In genomic region chr9:101075091-101075581, GRCm38 (mm10) we compare ENCODE assay signal across 8 mouse cellular contexts. TPM values are rescaled to one million over a fixed set of nuclear protein-coding genes. Genes with fewer than 3 reads are reported as not detected.
DNase-seq lines count a peak whose midpoint lies in the region; ATAC-seq and TF ChIP-seq lines count a peak whose summit lies in the region.

No protein-coding gene starts in this region.

- TF ChIP-seq POLR2A in liver, adult 2 months (IDR thresholded peaks at IDR 0.05; ENCODE audit: extremely low read depth, insufficient read depth, low read length), result no peak

- peak overlapping the region; percentile 80 for H3K4me3 ChIP-seq in embryonic facial prominence, embryonic 11.5 days (ENCODE audit: low read depth, low read length)
- H3K4me3 ChIP-seq in hindbrain, embryonic 12.5 days, result peak overlapping the region; percentile 98
- peak overlapping the region; percentile 85 for H3K4me3 ChIP-seq in liver, adult 2 months (ENCODE audit: insufficient read depth, low read depth, low read length)
- peak overlapping the region; percentile 74 for H3K4me3 ChIP-seq in midbrain, postnatal 0 days (ENCODE audit: low read depth, low read length)

- no peaks in the 10 kb centered on the region for H3K36me3 ChIP-seq in embryonic facial prominence, embryonic 11.5 days (replicated peaks; ENCODE audit: control insufficient read depth, insufficient read depth, low read depth, low read length)
- no peaks in the 10 kb centered on the region for H3K36me3 ChIP-seq in hindbrain, embryonic 12.5 days
- no peaks in the 10 kb centered on the region for H3K36me3 ChIP-seq in liver, adult 2 months (ENCODE audit: control insufficient read depth, insufficient read depth, low read length)
- H3K36me3 ChIP-seq in midbrain, postnatal 0 days (ENCODE audit: insufficient read depth, low read length), result no peaks in the 10 kb centered on the region

- DNase-seq in left cerebral cortex, postnatal 4 days, result peak; percentile 6
- no peak for DNase-seq in left cerebral cortex, postnatal 36 days (ENCODE audit: low spot score in 2 of 2)
- DNase-seq in embryonic facial prominence, embryonic 11.5 days (ENCODE audit: low spot score), result peak; percentile 53
- peak; percentile 65 for DNase-seq in liver, adult 2 months (ENCODE audit: extremely low read depth, low read depth, low spot score)
- no peak for DNase-seq in midbrain, postnatal 0 days (ENCODE audit: low spot score)
- peak; percentile 72 for DNase-seq in thymus, postnatal 14 days
- DNase-seq in layer of hippocampus, postnatal 36 days, result no peak

- H3K27ac ChIP-seq in embryonic facial prominence, embryonic 11.5 days (replicated peaks; ENCODE audit: low read depth, low read length), result peak overlapping the region; percentile 97
- peak overlapping the region; percentile 100 for H3K27ac ChIP-seq in hindbrain, embryonic 12.5 days
- peak overlapping the region; percentile 99 for H3K27ac ChIP-seq in liver, adult 2 months (replicated peaks; ENCODE audit: insufficient read depth, low read depth, low read length)
- H3K27ac ChIP-seq in midbrain, postnatal 0 days (ENCODE audit: low read depth, low read length), result peak overlapping the region; percentile 100

- intact Hi-C loops in left cerebral cortex, postnatal 4 days (cut with DNase I), result no loop called here
- intact Hi-C loops in left cerebral cortex, postnatal 36 days (cut with DNase I), result loop anchor here (2.0 kb wide), 1 partner anchor 432 kb away; no protein-coding TSS in a partner anchor

- no peaks in the 10 kb centered on the region for H3K4me1 ChIP-seq in embryonic facial prominence, embryonic 11.5 days (ENCODE audit: control insufficient read depth, insufficient read depth, low read length)
- H3K4me1 ChIP-seq in hindbrain, embryonic 12.5 days, result peaks cover 28% of the 10 kb centered on the region
- H3K4me1 ChIP-seq in liver, adult 2 months (ENCODE audit: control insufficient read depth, insufficient read depth, low read length), result peaks cover 19% of the 10 kb centered on the region
- peaks cover 12% of the 10 kb centered on the region for H3K4me1 ChIP-seq in midbrain, postnatal 0 days (ENCODE audit: insufficient read depth, low read length)

- no peaks in the 10 kb centered on the region for H3K27me3 ChIP-seq in embryonic facial prominence, embryonic 11.5 days (ENCODE audit: control insufficient read depth, insufficient read depth, low read length)
- no peaks in the 10 kb centered on the region for H3K27me3 ChIP-seq in hindbrain, embryonic 12.5 days
- H3K27me3 ChIP-seq in liver, adult 2 months (ENCODE audit: control insufficient read depth, insufficient read depth, low read length), result no peaks in the 10 kb centered on the region
- no peaks in the 10 kb centered on the region for H3K27me3 ChIP-seq in midbrain, postnatal 0 days (ENCODE audit: insufficient read depth, low read length)

- H3K79me2 ChIP-seq in liver, adult 2 months (ENCODE audit: control insufficient read depth, insufficient read depth, low read length), result peaks cover 45% of the 10 kb centered on the region

- no peaks in the 10 kb centered on the region for H3K9me3 ChIP-seq in embryonic facial prominence, embryonic 11.5 days (replicated peaks; ENCODE audit: control insufficient read depth, low read length)
- H3K9me3 ChIP-seq in hindbrain, embryonic 12.5 days (replicated peaks), result no peaks in the 10 kb centered on the region
- H3K9me3 ChIP-seq in midbrain, postnatal 0 days (ENCODE audit: low read length), result no peaks in the 10 kb centered on the region

- peak overlapping the region; percentile 98 for H3K9ac ChIP-seq in embryonic facial prominence, embryonic 11.5 days (replicated peaks; ENCODE audit: low read length)
- H3K9ac ChIP-seq in hindbrain, embryonic 12.5 days, result peak overlapping the region; percentile 98
- H3K9ac ChIP-seq in liver, adult 2 months (ENCODE audit: low read depth, low read length), result peak overlapping the region; percentile 100
- peak overlapping the region; percentile 99 for H3K9ac ChIP-seq in midbrain, postnatal 0 days (replicated peaks; ENCODE audit: low read length, poor library complexity, severe bottlenecking)

- no peak for TF ChIP-seq CTCF in liver, adult 2 months (IDR thresholded peaks at IDR 0.05; ENCODE audit: low read depth, low read length)
- TF ChIP-seq CTCF in midbrain, postnatal 0 days (IDR thresholded peaks at IDR 0.05), result 0 out of 2 replicates have a peak, but pooled peaks have one; percentile 4

- under 1% methylated on average over 25 of the region's 25 CpGs for WGBS in embryonic facial prominence, embryonic 11.5 days
- 0% methylated on average over 25 of the region's 25 CpGs for WGBS in hindbrain, embryonic 12.5 days
- WGBS in liver, adult 2 months, result under 1% methylated on average over 25 of the region's 25 CpGs
- WGBS in midbrain, postnatal 0 days, result under 1% methylated on average over 25 of the region's 25 CpGs

- H3K4me2 ChIP-seq in embryonic facial prominence, embryonic 11.5 days (ENCODE audit: low read depth, low read length), result peak overlapping the region; percentile 73
- H3K4me2 ChIP-seq in hindbrain, embryonic 12.5 days (replicated peaks), result peak overlapping the region; percentile 92
- peak overlapping the region; percentile 88 for H3K4me2 ChIP-seq in midbrain, postnatal 0 days (ENCODE audit: low read depth, low read length, poor library complexity, severe bottlenecking)

- ATAC-seq in embryonic facial prominence, embryonic 11.5 days (replicated peaks; ENCODE audit: insufficient number of reproducible peaks, low FRiP score, low TSS enrichment, low read depth), result no peak
- ATAC-seq in hindbrain, embryonic 12.5 days (ENCODE audit: low FRiP score), result no peak
- ATAC-seq in midbrain, postnatal 0 days (ENCODE audit: low FRiP score), result no peak

RNA-seq across cellular contexts. Expression of gene Msl2, which starts 1.2 kb away (rescaled TPM):
- total RNA-seq in left cerebral cortex, postnatal 4 days (2021), result 10 to 100 TPM; 69.7 to 70.9 TPM
- total RNA-seq in left cerebral cortex, postnatal 36 days (2021), result 10 to 100 TPM; 61.5 to 63.2 TPM
- 6.0 and 6.6 TPM in 2 replicates for polyA plus RNA-seq in embryonic facial prominence, embryonic 11.5 days (2014; fragmentation: Nextera tagmentation; extraction: Ambion mirVana)
- 9.6 and 11.7 TPM in 2 replicates for polyA plus RNA-seq in hindbrain, embryonic 12.5 days (2016; fragmentation: Nextera tagmentation; extraction: Ambion mirVana)
- total RNA-seq in liver, adult 2 months (2014; rRNA removed), result 13.6 and 19.1 TPM in 2 replicates
- 9.6 and 9.7 TPM in 2 replicates for polyA plus RNA-seq in liver, adult 2 months (2012; rRNA removed)
- total RNA-seq in midbrain, postnatal 0 days (2014; rRNA removed), result 38.5 and 42.0 TPM in 2 replicates
- polyA plus RNA-seq in midbrain, postnatal 0 days (2015; fragmentation: Nextera tagmentation; extraction: Ambion mirVana), result 3.3 and 4.1 TPM in 2 replicates
- 10 to 100 TPM; 68.7 to 68.9 TPM for total RNA-seq in layer of hippocampus, postnatal 36 days (2021)

RNA-seq across cellular contexts. Expression of gene Pccb, which starts 40.4 kb away (rescaled TPM):
- 10 to 100 TPM; 45.6 to 46.9 TPM for total RNA-seq in left cerebral cortex, postnatal 4 days (2021)
- total RNA-seq in left cerebral cortex, postnatal 36 days (2021), result 10 to 100 TPM; 37.6 to 44.2 TPM
- 14.7 and 14.9 TPM in 2 replicates for polyA plus RNA-seq in embryonic facial prominence, embryonic 11.5 days (2014; fragmentation: Nextera tagmentation; extraction: Ambion mirVana)
- polyA plus RNA-seq in hindbrain, embryonic 12.5 days (2016; fragmentation: Nextera tagmentation; extraction: Ambion mirVana), result 19.2 and 21.5 TPM in 2 replicates
- total RNA-seq in liver, adult 2 months (2014; rRNA removed), result 118 and 119 TPM in 2 replicates
- 185 and 192 TPM in 2 replicates for polyA plus RNA-seq in liver, adult 2 months (2012; rRNA removed)
- total RNA-seq in midbrain, postnatal 0 days (2014; rRNA removed), result 50.7 and 58.1 TPM in 2 replicates
- polyA plus RNA-seq in midbrain, postnatal 0 days (2015; fragmentation: Nextera tagmentation; extraction: Ambion mirVana), result 32.5 and 33.5 TPM in 2 replicates
- 10 to 100 TPM; 43.0 to 43.3 TPM for total RNA-seq in layer of hippocampus, postnatal 36 days (2021)

Comparison
In these comparisons a context has a peak if more than half of its experiments do, and no peak if none do; other contexts are left out.
1. DNase-seq: peak in left cerebral cortex, postnatal 4 days (single experiment), embryonic facial prominence, embryonic 11.5 days (single experiment), liver, adult 2 months (single experiment) and thymus, postnatal 14 days (single experiment); none in left cerebral cortex, postnatal 36 days (0 of 2), midbrain, postnatal 0 days (single experiment) and layer of hippocampus, postnatal 36 days (0 of 2).
2. Peak in every context shown above with its lines, with median percentiles within 50 percentile points of each other: H3K27ac ChIP-seq, H3K4me2 ChIP-seq, H3K4me3 ChIP-seq and H3K9ac ChIP-seq.